Mouse (Mus musculus) midbrain, embryonic 11.5 days (tissue): ENCODE data around the gene Zfp607b. TPM values are rescaled to one million over a fixed set of nuclear protein-coding genes. Genes with fewer than 3 reads are reported as not detected.

Source experiments
- polyA plus RNA-seq: library from polyadenylated mRNA; unstranded; fragments of >200 nt; fragmentation: Nextera tagmentation; extraction: Ambion mirVana; gene quantifications from 2 replicates; pipeline ENCODE4 v1.2.1, GENCODE M21; 2014

The Zfp607b gene
- polyA plus RNA-seq, 1 experiment from 2014 or later, result 9.3 TPM

Other genes starting within 250 kb of the Zfp607b start
- gene Sptbn4, start 241.7 kb upstream of the Zfp607b start, polyA plus RNA-seq, result 0.08 and 0.31 TPM in 2 replicates
- 33.1 and 39.5 TPM in 2 replicates for gene Blvrb, start 241.4 kb upstream of the Zfp607b start, polyA plus RNA-seq
- 20.3 and 22.0 TPM in 2 replicates for gene Sertad3, start 215.6 kb upstream of the Zfp607b start, polyA plus RNA-seq
- gene Sertad1, start 202.4 kb upstream of the Zfp607b start, polyA plus RNA-seq, result 13.4 and 15.5 TPM in 2 replicates
- gene Prx, start 190.0 kb upstream of the Zfp607b start, polyA plus RNA-seq, result 0.77 and 0.85 TPM in 2 replicates
- 0.18 and 0.21 TPM in 2 replicates for gene Hipk4, start 166.1 kb upstream of the Zfp607b start, polyA plus RNA-seq
- gene Pld3, start 136.1 kb upstream of the Zfp607b start, polyA plus RNA-seq, result 62.5 and 63.5 TPM in 2 replicates
- gene 2310022A10Rik, start 136.1 kb upstream of the Zfp607b start, polyA plus RNA-seq, result 24.6 and 26.5 TPM in 2 replicates
- 62.6 and 69.0 TPM in 2 replicates for gene Akt2, start 97.8 kb upstream of the Zfp607b start, polyA plus RNA-seq
- 9.3 and 10.2 TPM in 2 replicates for gene Ttc9b, start 35.4 kb upstream of the Zfp607b start, polyA plus RNA-seq
- 5.1 and 8.8 TPM in 2 replicates for gene Map3k10, start 14.7 kb upstream of the Zfp607b start, polyA plus RNA-seq
- gene Zfp60, start 42.0 kb downstream of the Zfp607b start, polyA plus RNA-seq, result 83.0 and 89.2 TPM in 2 replicates
- 2.4 and 2.8 TPM in 2 replicates for gene Zfp626, start 117.9 kb downstream of the Zfp607b start, polyA plus RNA-seq
- 12.3 and 13.1 TPM in 2 replicates for gene Zfp59, start 149.3 kb downstream of the Zfp607b start, polyA plus RNA-seq
- 3.0 and 3.9 TPM in 2 replicates for gene Zfp607a, start 168.2 kb downstream of the Zfp607b start, polyA plus RNA-seq
- 11.7 and 12.6 TPM in 2 replicates for gene Zfp974, start 240.1 kb downstream of the Zfp607b start, polyA plus RNA-seq